Mouse (Mus musculus) ES-Bruce4 (cell line): ENCODE data around the gene Fyb2. TPM values are rescaled to one million over a fixed set of nuclear protein-coding genes. Genes with fewer than 3 reads are reported as not detected.

Experiments
- H3K27ac ChIP-seq: 2 replicates; pipeline ENCODE4 v1.5.1; 2012; ENCODE audit warnings: low read length, inconsistent platforms; ENCODE audit not compliant: insufficient read depth
- H3K27me3 ChIP-seq: 2 replicates; pipeline ENCODE4 v1.6.1; 2012; ENCODE audit warnings: mild to moderate bottlenecking, low read length, inconsistent platforms; ENCODE audit not compliant: control insufficient read depth, poor library complexity, insufficient read depth, severe bottlenecking
- H3K36me3 ChIP-seq: 2 replicates; pipeline ENCODE4 v1.6.1; 2012; ENCODE audit warnings: inconsistent platforms, mild to moderate bottlenecking, low read length, moderate library complexity; ENCODE audit not compliant: control insufficient read depth, poor library complexity, insufficient read depth, severe bottlenecking
- H3K4me1 ChIP-seq: one replicate; pipeline ENCODE4 v1.8.1; 2011; ENCODE audit warnings: low read length; ENCODE audit not compliant: control insufficient read depth, insufficient read depth
- H3K4me3 ChIP-seq: 2 replicates; pipeline ENCODE4 v1.5.1; 2011; ENCODE audit warnings: low read depth, mild to moderate bottlenecking, low read length
- H3K9ac ChIP-seq: 2 replicates; pipeline ENCODE4 v1.6.1; 2012; ENCODE audit warnings: low read depth, mild to moderate bottlenecking, inconsistent platforms; ENCODE audit not compliant: poor library complexity, severe bottlenecking
- H3K9me3 ChIP-seq: replicated peaks from 2 replicates; pipeline ENCODE4 v1.6.1; 2012; ENCODE audit warnings: mild to moderate bottlenecking, low read length, inconsistent platforms; ENCODE audit not compliant: control insufficient read depth, poor library complexity, insufficient read depth, severe bottlenecking
- CTCF ChIP-seq: IDR thresholded peaks from one replicate; pipeline ENCODE4 v1.8.1; 2011; ENCODE audit warnings: low read depth, low read length
- EP300 ChIP-seq: IDR thresholded peaks from 2 replicates; pipeline ENCODE4 v1.6.1; 2011; ENCODE audit warnings: low read depth, low read length; ENCODE audit not compliant: insufficient read depth
- POLR2A ChIP-seq: IDR thresholded peaks from one replicate; pipeline ENCODE4 v1.8.1; 2011; ENCODE audit warnings: low read length; ENCODE audit not compliant: insufficient read depth
- polyA plus RNA-seq: library from polyadenylated mRNA; stranded (reverse); fragments of >200 nt; gene quantifications from 2 replicates; pipeline ENCODE4 v1.2.4, GENCODE M21; 2011; ENCODE audit warnings: low read depth; ENCODE audit not compliant: missing spikeins, insufficient read depth, insufficient read length

Gene Fyb2
- polyA plus RNA-seq, 1 experiment, result 0.25 TPM

GRCm38 (mm10) chr4:104948886-104949285, 35.6 kb downstream of the Fyb2 start:
- Histone ChIP-seq H3K9ac (no peak overlapping the region), H3K9me3 (no peaks in the 10 kb centered on the region), H3K4me1 (no peaks in the 10 kb centered on the region), H3K27me3 (no peaks in the 10 kb centered on the region; the same call in 1 of the 2 replicates), H3K4me3 (no peak overlapping the region), H3K36me3 (no peaks in the 10 kb centered on the region), H3K27ac (no peak overlapping the region)
- TF ChIP-seq POLR2A (no peak), EP300 (no peak), CTCF (no peak)

DNA sequence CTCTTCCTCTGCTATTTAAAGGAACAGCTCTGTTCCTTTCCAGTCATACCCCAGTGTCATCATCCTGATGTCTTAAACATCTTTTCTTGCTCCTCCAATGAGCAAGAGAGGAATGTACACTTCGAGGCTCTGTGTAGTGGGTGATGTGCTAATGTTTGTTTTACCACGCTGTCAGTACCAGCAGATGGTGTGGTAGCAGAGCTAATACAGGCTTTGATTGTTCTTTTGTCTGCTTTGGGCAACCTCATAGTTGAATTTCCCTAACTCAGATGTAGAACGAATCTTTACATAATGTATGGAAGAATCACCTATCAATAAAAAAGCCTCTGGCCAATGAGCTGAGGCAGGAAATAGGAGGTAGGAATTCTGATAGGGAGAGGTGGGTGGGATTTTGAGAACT, 36.0 kb downstream of the Fyb2 start:
- Histone ChIP-seq H3K4me3 (no peak overlapping the region), H3K9ac (no peak overlapping the region), H3K27ac (no peak overlapping the region), H3K9me3 (no peaks in the 10 kb centered on the region), H3K36me3 (no peaks in the 10 kb centered on the region), H3K4me1 (no peaks in the 10 kb centered on the region), H3K27me3 (no peaks in the 10 kb centered on the region; the same call in 1 of the 2 replicates)
- TF ChIP-seq CTCF (no peak), POLR2A (no peak), EP300 (no peak)

DNA sequence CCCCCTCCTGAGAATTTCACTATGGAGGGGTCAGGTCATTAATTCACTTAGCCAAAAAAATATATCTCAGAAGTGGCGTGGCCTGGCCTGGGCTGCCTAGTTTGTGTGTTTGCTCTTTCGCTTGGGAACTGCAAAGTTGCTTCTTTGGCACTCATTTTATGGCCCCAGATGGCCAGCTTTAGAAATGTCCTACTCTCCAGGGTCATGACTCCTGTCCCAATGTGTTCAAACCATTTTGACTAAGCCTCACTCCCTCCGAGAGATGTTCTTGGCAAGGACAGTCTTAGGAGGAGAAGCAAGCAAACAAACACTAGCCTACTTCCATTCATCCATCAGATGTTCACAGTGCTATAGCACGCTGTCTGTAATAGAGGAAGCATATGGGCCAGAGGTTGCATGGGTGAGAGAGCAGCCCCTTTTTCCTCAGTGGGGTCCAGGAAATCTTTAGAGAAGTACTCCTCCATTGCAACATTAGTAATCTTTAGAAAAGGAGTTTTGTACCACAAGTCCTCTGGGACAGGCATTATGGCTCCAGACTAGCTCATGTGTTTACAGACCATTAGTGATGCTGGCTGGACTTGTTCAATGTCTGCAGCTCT, 38.1 kb downstream of the Fyb2 start:
- Histone ChIP-seq H3K4me1 (no peaks in the 10 kb centered on the region), H3K27me3 (no peaks in the 10 kb centered on the region), H3K9ac (no peak overlapping the region), H3K36me3 (no peaks in the 10 kb centered on the region), H3K27ac (no peak overlapping the region), H3K4me3 (no peak overlapping the region), H3K9me3 (no peaks in the 10 kb centered on the region)
- TF ChIP-seq POLR2A (no peak), CTCF (no peak), EP300 (no peak)

DNA sequence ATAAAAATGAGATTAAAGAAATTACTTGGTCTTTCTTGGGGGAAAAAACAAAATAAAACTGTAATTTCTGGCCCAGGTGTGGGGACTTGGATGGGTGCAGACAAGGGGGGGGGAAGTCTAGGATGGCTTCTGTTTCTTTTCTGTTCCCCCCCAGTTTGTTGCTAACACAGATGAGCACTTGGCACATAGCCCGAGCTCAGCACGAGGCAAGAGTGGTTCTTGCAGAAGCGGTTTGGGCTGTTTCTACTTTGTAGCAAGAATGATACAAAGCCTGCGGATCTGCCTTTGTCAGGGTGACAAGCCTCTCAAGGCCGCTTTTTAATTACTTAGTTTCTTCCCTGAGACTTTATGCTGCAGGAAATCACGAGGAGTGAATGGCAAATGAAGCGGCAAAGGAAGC, 43.4 kb downstream of the Fyb2 start:
- Histone ChIP-seq H3K27ac (no peak overlapping the region), H3K4me3 (no peak overlapping the region), H3K9me3 (no peaks in the 10 kb centered on the region), H3K27me3 (no peaks in the 10 kb centered on the region), H3K36me3 (no peaks in the 10 kb centered on the region), H3K9ac (no peak overlapping the region), H3K4me1 (no peaks in the 10 kb centered on the region)
- TF ChIP-seq POLR2A (no peak), EP300 (no peak), CTCF (no peak)

GRCm38 (mm10) chr4:104961431-104961830, 48.2 kb downstream of the Fyb2 start:
- Histone ChIP-seq H3K9ac (no peak overlapping the region), H3K27me3 (no peaks in the 10 kb centered on the region), H3K4me3 (no peak overlapping the region), H3K9me3 (no peaks in the 10 kb centered on the region), H3K27ac (no peak overlapping the region), H3K36me3 (no peaks in the 10 kb centered on the region), H3K4me1 (no peaks in the 10 kb centered on the region)
- no peak for TF ChIP-seq POLR2A
- no peak for TF ChIP-seq EP300
- TF ChIP-seq CTCF, result no peak

DNA sequence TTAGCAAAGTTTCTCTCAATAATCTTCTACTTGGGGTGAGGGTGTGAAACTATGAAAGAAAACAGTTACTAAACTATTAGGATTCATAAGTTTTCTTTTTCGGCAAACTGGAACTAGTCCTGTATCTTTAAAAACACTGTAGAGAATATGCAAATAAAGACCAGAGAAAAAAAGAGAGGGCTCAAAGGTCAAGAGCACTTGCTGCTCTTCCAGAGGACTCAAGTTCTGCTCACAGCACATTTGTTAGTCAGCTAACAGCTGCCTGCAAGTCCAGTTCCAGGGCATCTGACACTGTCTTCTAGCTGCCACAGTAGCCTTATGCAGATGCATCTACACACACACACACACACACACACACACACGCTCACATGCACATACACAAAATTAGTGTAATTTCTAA, 59.4 kb downstream of the Fyb2 start:
- Histone ChIP-seq H3K4me3 (no peak overlapping the region), H3K27ac (no peak overlapping the region), H3K9me3 (no peaks in the 10 kb centered on the region), H3K4me1 (no peaks in the 10 kb centered on the region), H3K36me3 (no peaks in the 10 kb centered on the region), H3K9ac (no peak overlapping the region), H3K27me3 (no peaks in the 10 kb centered on the region)
- TF ChIP-seq EP300 (no peak), CTCF (no peak), POLR2A (no peak)
